Mouse (Mus musculus) ES-E14 (cell line): ENCODE measurements around the gene Tex21.

ENCODE experiments used
- CHD2 ChIP-seq: IDR thresholded peaks from 2 replicates; pipeline ENCODE4 v1.6.1; 2014; ENCODE audit warnings: mild to moderate bottlenecking, low read depth, low read length, inconsistent platforms
- HCFC1 ChIP-seq: IDR thresholded peaks from 2 replicates; pipeline ENCODE4 v1.6.1; 2012; ENCODE audit warnings: low read length, inconsistent platforms, borderline replicate concordance; ENCODE audit not compliant: insufficient read depth
- MAFK ChIP-seq: IDR thresholded peaks from 2 replicates; pipeline ENCODE4 v1.6.1; 2014; ENCODE audit warnings: mild to moderate bottlenecking, low read depth, low read length, inconsistent platforms; ENCODE audit not compliant: insufficient read depth
- ZC3H11A ChIP-seq: IDR thresholded peaks from 2 replicates; pipeline ENCODE4 v1.6.1; 2012; ENCODE audit warnings: low read depth, mild to moderate bottlenecking, inconsistent platforms, low read length, borderline replicate concordance
- ZNF384 ChIP-seq: IDR thresholded peaks from 2 replicates; pipeline ENCODE4 v1.6.1; 2012; ENCODE audit warnings: low read depth, low read length, inconsistent platforms

DNA sequence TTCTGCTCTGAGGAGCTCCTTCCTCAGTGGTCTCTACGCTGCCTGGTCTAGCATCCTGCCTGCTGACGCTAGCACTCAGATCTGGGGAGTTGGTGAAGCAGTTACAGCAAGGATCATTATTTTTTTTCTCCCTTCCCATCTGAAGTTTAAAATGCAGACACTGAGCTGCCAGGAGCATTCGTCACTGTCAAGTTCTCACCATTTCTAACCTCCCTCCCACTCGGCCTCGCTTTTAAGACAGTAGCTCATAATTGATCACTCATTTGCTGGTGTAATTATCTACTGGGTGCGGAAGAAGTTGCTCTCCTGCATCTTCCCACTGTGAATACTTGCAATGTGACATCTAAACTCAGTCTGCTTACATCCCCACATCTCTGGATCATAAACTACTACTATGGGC is 38.9 kb upstream of the Tex21 start:
- TF ChIP-seq HCFC1 (no peak), MAFK (no peak), ZC3H11A (no peak), ZNF384 (no peak), CHD2 (no peak)
